Mouse (Mus musculus): ENCODE results near the gene Gm17334. TPM values are rescaled to one million over a fixed set of nuclear protein-coding genes. Genes with fewer than 3 reads are reported as not detected.

The Gm17334 gene
- polyA plus RNA-seq, 1 experiment from 2014 or later = 0.31 TPM

GRCm38 (mm10) chr11:53736771-53737572 lies 36.0 kb downstream of the Gm17334 start:
- H3K4me2 ChIP-seq (replicated peaks) = no peak overlapping the region
- H3K4me3 ChIP-seq (replicated peaks) = no peak overlapping the region
- 0 out of 2 replicates have a peak, but pooled peaks have one; percentile 62 for ATAC-seq (ENCODE audit: insufficient number of reproducible peaks, low FRiP score, low TSS enrichment, low read depth)
- H3K27me3 ChIP-seq = no peaks in the 10 kb centered on the region
- H3K27ac ChIP-seq (replicated peaks) = no peak overlapping the region
- WGBS = 48% methylated on average over 14 of the region's 14 CpGs
- no peak overlapping the region for H3K9ac ChIP-seq
- H3K9me3 ChIP-seq (replicated peaks) = no peaks in the 10 kb centered on the region
- H3K36me3 ChIP-seq = no peaks in the 10 kb centered on the region
- no peaks in the 10 kb centered on the region for H3K4me1 ChIP-seq

GRCm38 (mm10) chr11:53735682-53736245 lies 37.2 kb downstream of the Gm17334 start:
- peak; percentile 80; the same call in 1 of the 2 replicates for ATAC-seq (ENCODE audit: insufficient number of reproducible peaks, low FRiP score, low TSS enrichment, low read depth)
- peak overlapping the region; percentile 17; the same call in 1 of the 2 replicates for H3K4me3 ChIP-seq (replicated peaks)
- H3K27ac ChIP-seq (replicated peaks) = no peak overlapping the region
- no peaks in the 10 kb centered on the region for H3K36me3 ChIP-seq
- no peaks in the 10 kb centered on the region for H3K9me3 ChIP-seq (replicated peaks)
- WGBS = 21% methylated on average over 17 of the region's 17 CpGs
- H3K9ac ChIP-seq = no peak overlapping the region
- no peaks in the 10 kb centered on the region for H3K4me1 ChIP-seq
- peak overlapping the region; percentile 41 for H3K4me2 ChIP-seq (replicated peaks)
- H3K27me3 ChIP-seq = no peaks in the 10 kb centered on the region

- H3K4me3 ChIP-seq (replicated peaks) = no peak overlapping the region
- H3K9me3 ChIP-seq (replicated peaks) = no peaks in the 10 kb centered on the region
- no peaks in the 10 kb centered on the region for H3K4me1 ChIP-seq
- no peaks in the 10 kb centered on the region for H3K27me3 ChIP-seq
- H3K4me2 ChIP-seq (replicated peaks) = no peak overlapping the region
- no peak overlapping the region for H3K27ac ChIP-seq (replicated peaks)
- WGBS = 63% methylated on average over 18 of the region's 18 CpGs
- no peak overlapping the region for H3K9ac ChIP-seq
- H3K36me3 ChIP-seq = no peaks in the 10 kb centered on the region
- ATAC-seq (ENCODE audit: insufficient number of reproducible peaks, low FRiP score, low TSS enrichment, low read depth) = no peak
These were observed 37.9 kb downstream of the Gm17334 start for GRCm38 (mm10) chr11:53734970-53735681.

GRCm38 (mm10) chr11:53734431-53734830 lies 38.6 kb downstream of the Gm17334 start:
- no peaks in the 10 kb centered on the region for H3K4me1 ChIP-seq
- H3K27me3 ChIP-seq = no peaks in the 10 kb centered on the region
- no peak overlapping the region for H3K9ac ChIP-seq
- 77% methylated on average over 2 of the region's 2 CpGs for WGBS
- no peak for ATAC-seq (ENCODE audit: insufficient number of reproducible peaks, low FRiP score, low TSS enrichment, low read depth)
- H3K4me3 ChIP-seq (replicated peaks) = no peak overlapping the region
- H3K36me3 ChIP-seq = no peaks in the 10 kb centered on the region
- H3K27ac ChIP-seq (replicated peaks) = no peak overlapping the region
- no peak overlapping the region for H3K4me2 ChIP-seq (replicated peaks)
- H3K9me3 ChIP-seq (replicated peaks) = no peaks in the 10 kb centered on the region

GRCm38 (mm10) chr11:53733824-53734223 lies 39.2 kb downstream of the Gm17334 start:
- H3K27ac ChIP-seq (replicated peaks) = no peak overlapping the region
- H3K36me3 ChIP-seq = no peaks in the 10 kb centered on the region
- no peak overlapping the region for H3K4me3 ChIP-seq (replicated peaks)
- H3K4me1 ChIP-seq = no peaks in the 10 kb centered on the region
- no peak for ATAC-seq (ENCODE audit: insufficient number of reproducible peaks, low FRiP score, low TSS enrichment, low read depth)
- H3K4me2 ChIP-seq (replicated peaks) = no peak overlapping the region
- no peaks in the 10 kb centered on the region for H3K9me3 ChIP-seq (replicated peaks)
- 85% methylated on average over 7 of the region's 7 CpGs for WGBS
- no peaks in the 10 kb centered on the region for H3K27me3 ChIP-seq
- no peak overlapping the region for H3K9ac ChIP-seq

- Histone ChIP-seq H3K36me3 (no peaks in the 10 kb centered on the region), H3K9ac (no peak overlapping the region), H3K4me1 (no peaks in the 10 kb centered on the region), H3K27ac (replicated peaks) (no peak overlapping the region), H3K4me3 (replicated peaks) (no peak overlapping the region), H3K27me3 (no peaks in the 10 kb centered on the region), H3K4me2 (replicated peaks) (no peak overlapping the region), H3K9me3 (replicated peaks) (no peaks in the 10 kb centered on the region)
- no peak for ATAC-seq (ENCODE audit: insufficient number of reproducible peaks, low FRiP score, low TSS enrichment, low read depth)
- WGBS = 87% methylated on average over 8 of the region's 8 CpGs
These were observed 40.7 kb downstream of the Gm17334 start for GRCm38 (mm10) chr11:53732244-53732643.

GRCm38 (mm10) chr11:53731457-53731856 lies 41.5 kb downstream of the Gm17334 start:
- H3K9ac ChIP-seq = no peak overlapping the region
- no peak overlapping the region for H3K4me2 ChIP-seq (replicated peaks)
- ATAC-seq (ENCODE audit: insufficient number of reproducible peaks, low FRiP score, low TSS enrichment, low read depth) = no peak
- H3K27ac ChIP-seq (replicated peaks) = no peak overlapping the region
- H3K4me3 ChIP-seq (replicated peaks) = no peak overlapping the region
- no peaks in the 10 kb centered on the region for H3K36me3 ChIP-seq
- no peaks in the 10 kb centered on the region for H3K27me3 ChIP-seq
- no peaks in the 10 kb centered on the region for H3K9me3 ChIP-seq (replicated peaks)
- no peaks in the 10 kb centered on the region for H3K4me1 ChIP-seq
- WGBS = 89% methylated on average over 7 of the region's 7 CpGs

Small RNA genes within 50 kb of the gene (microRNA-seq; reads per million reads assigned to microRNA genes)
- gene Mir7671 (ENCODE audit: borderline number of aligned reads) = not detected

Other genes with a start within 250 kb of the Gm17334 start
- gene Kif3a, start 205.8 kb downstream of the Gm17334 start, polyA plus RNA-seq (2015; fragmentation: Nextera tagmentation; extraction: Ambion mirVana) = 85.7 and 92.0 TPM in 2 replicates
- 1.9 and 2.6 TPM in 2 replicates for gene Il4, start 154.5 kb downstream of the Gm17334 start, polyA plus RNA-seq (2015; fragmentation: Nextera tagmentation; extraction: Ambion mirVana)
- gene Il13, start 138.5 kb downstream of the Gm17334 start, polyA plus RNA-seq (2015; fragmentation: Nextera tagmentation; extraction: Ambion mirVana) = not detected in 2 replicates
- gene Rad50, start 65.9 kb downstream of the Gm17334 start, polyA plus RNA-seq (2015; fragmentation: Nextera tagmentation; extraction: Ambion mirVana) = 24.6 and 28.8 TPM in 2 replicates
- gene Il5, start 52.4 kb downstream of the Gm17334 start, polyA plus RNA-seq (2015; fragmentation: Nextera tagmentation; extraction: Ambion mirVana) = not detected in 2 replicates
- 14.8 and 16.2 TPM in 2 replicates for gene Irf1, start 3.2 kb downstream of the Gm17334 start, polyA plus RNA-seq (2015; fragmentation: Nextera tagmentation; extraction: Ambion mirVana)
- gene Gm12216, start 86.1 kb upstream of the Gm17334 start, polyA plus RNA-seq (2015; fragmentation: Nextera tagmentation; extraction: Ambion mirVana) = 1.3 and 1.6 TPM in 2 replicates
- 8.5 TPM in 2 replicates for gene Slc22a5, start 118.5 kb upstream of the Gm17334 start, polyA plus RNA-seq (2015; fragmentation: Nextera tagmentation; extraction: Ambion mirVana)
- gene Slc22a21, start 207.1 kb upstream of the Gm17334 start, polyA plus RNA-seq (2015; fragmentation: Nextera tagmentation; extraction: Ambion mirVana) = 5.0 TPM in 2 replicates

Measured in embryonic facial prominence, embryonic 15.5 days (tissue).